Mouse (Mus musculus) gastrocnemius, postnatal 36 days (tissue): Measurements from ENCODE around the gene Med26. TPM values are rescaled to one million over a fixed set of nuclear protein-coding genes. Genes with fewer than 3 reads are reported as not detected.
A peak's percentile ranks its signal among the peaks of the same experiment; 100 is the strongest.

Source experiments
- DNase-seq, 2 experiments: peaks; one replicate each; pipeline ENCODE4 v3.0.0; 2022
- intact Hi-C: fragments of 180-260 bp; cut with DNase I; formaldehyde crosslinking; loops from one replicate; pipeline ENCODE4 v1.15.1; 2025
- long read RNA-seq, 2 experiments: library from polyadenylated mRNA; stranded (forward); transcript quantifications; one replicate each; pipeline ENCODE4 v2.0.0; 2021
- total RNA-seq, 2 experiments: library from RNA; stranded (reverse); gene quantifications; 2 replicates each; pipeline ENCODE4 v1.2.3; 2021

Gene Med26
- total RNA-seq, result 1 to 10 TPM; 8.2 to 8.3 TPM
- long read RNA-seq, experiment 1, partial matches to known transcripts, result 0 of 4 reads
- long read RNA-seq, experiment 1, other reads (novel, unspliced or antisense), result 4 of 4 reads
- long read RNA-seq, experiment 2, partial matches to known transcripts, result 0 of 3 reads
- long read RNA-seq, experiment 2, other reads (novel, unspliced or antisense), result 3 of 3 reads

- intact Hi-C loops, result loop anchor here (5.0 kb wide), 1 partner anchor 51 kb away; no protein-coding TSS in a partner anchor
These were observed at the start of gene Med26 for GRCm38 (mm10) chr8:72547802-72548643. Gene Med26 (minus strand): TSS chr8:72548270.

GRCm38 (mm10) chr8:72590198-72590597 lies 42.1 kb upstream of the Med26 start:
- intact Hi-C loops, result no loop called here
- peak in 1 of 2 experiments; percentile 24 for DNase-seq

More at GRCm38 (mm10) chr8:72547802-72548643, at the start of gene Med26:
- DNase-seq, result peak; percentile 95 to 97

GRCm38 (mm10) chr8:72589286-72589685 lies 41.2 kb upstream of the Med26 start:
- intact Hi-C loops, result no loop called here
- peak in 1 of 2 experiments; percentile 62 for DNase-seq

- no peak for DNase-seq
- intact Hi-C loops, result no loop called here
These were observed 40.8 kb upstream of the Med26 start for GRCm38 (mm10) chr8:72588865-72589264.

GRCm38 (mm10) chr8:72587806-72588205 lies 39.7 kb upstream of the Med26 start:
- intact Hi-C loops, result no loop called here
- peak in 1 of 2 experiments; percentile 66 for DNase-seq

- DNase-seq, result no peak
- intact Hi-C loops, result no loop called here
These were observed 36.3 kb upstream of the Med26 start for GRCm38 (mm10) chr8:72584390-72584789.

- intact Hi-C loops, result no loop called here
- DNase-seq, result peak in 1 of 2 experiments; percentile 71
These were observed 35.1 kb upstream of the Med26 start for GRCm38 (mm10) chr8:72583056-72583771.

- intact Hi-C loops, result no loop called here
- DNase-seq, result no peak
These were observed 31.3 kb upstream of the Med26 start for GRCm38 (mm10) chr8:72579374-72579773.

GRCm38 (mm10) chr8:72577941-72578340 lies 29.9 kb upstream of the Med26 start:
- intact Hi-C loops, result no loop called here
- DNase-seq, result peak in 1 of 2 experiments; percentile 32

GRCm38 (mm10) chr8:72577266-72577665 lies 29.2 kb upstream of the Med26 start:
- DNase-seq, result no peak
- intact Hi-C loops, result no loop called here

GRCm38 (mm10) chr8:72575915-72576314 lies 27.8 kb upstream of the Med26 start:
- no peak for DNase-seq
- intact Hi-C loops, result no loop called here

GRCm38 (mm10) chr8:72573450-72573849 lies 25.4 kb upstream of the Med26 start:
- intact Hi-C loops, result loop anchor here (2.0 kb wide), 1 partner anchor 75 kb away; no protein-coding TSS in a partner anchor
- peak in 1 of 2 experiments; percentile 23 for DNase-seq

- intact Hi-C loops, result loop anchor here (2.0 kb wide), 1 partner anchor 74 kb away; no protein-coding TSS in a partner anchor
- peak in 1 of 2 experiments; percentile 57 for DNase-seq
These were observed 24.4 kb upstream of the Med26 start for GRCm38 (mm10) chr8:72572507-72572906.

- DNase-seq, result peak; percentile 76 to 80
- intact Hi-C loops, result loop anchor here (2.0 kb wide), 1 partner anchor 73 kb away; no protein-coding TSS in a partner anchor
These were observed 23.8 kb upstream of the Med26 start, which contains the start of gene Tmem38a for GRCm38 (mm10) chr8:72571611-72572473. Gene Tmem38a (plus strand): TSS chr8:72572055.

GRCm38 (mm10) chr8:72570633-72571610 lies 22.9 kb upstream of the Med26 start, which contains the start of gene Smim7:
Gene Smim7 (minus strand): TSS chr8:72571088.
- DNase-seq, result peak; percentile 98 to 100
- intact Hi-C loops, result no loop called here

- no peak for DNase-seq
- intact Hi-C loops, result loop anchor here (5.0 kb wide), 1 partner anchor 79 kb away; no protein-coding TSS in a partner anchor
These were observed 17.9 kb upstream of the Med26 start for GRCm38 (mm10) chr8:72565970-72566369.

GRCm38 (mm10) chr8:72561111-72561689 lies 13.1 kb upstream of the Med26 start:
- no peak for DNase-seq
- intact Hi-C loops, result no loop called here

- no peak for DNase-seq
- intact Hi-C loops, result no loop called here
These were observed 7.7 kb upstream of the Med26 start for GRCm38 (mm10) chr8:72555770-72556169.
